Mouse (Mus musculus) embryonic fibroblast, embryonic 13.5 days (primary cell): Measurements from ENCODE around the gene Slc22a20.

ENCODE experiments used
- CTCF ChIP-seq: IDR thresholded peaks from 2 replicates; pipeline ENCODE4 v1.5.1; 2011; ENCODE audit warnings: mild to moderate bottlenecking, control low read depth, low read length, moderate library complexity, borderline replicate concordance; ENCODE audit not compliant: insufficient read depth
- POLR2A ChIP-seq: IDR thresholded peaks from 2 replicates; pipeline ENCODE4 v1.6.1; 2011; ENCODE audit warnings: low read depth, mild to moderate bottlenecking, control low read depth, low read length, moderate library complexity

GRCm38 (mm10) chr19:5927026-5927425 lies 58.9 kb downstream of the Slc22a20 start:
- no peak for TF ChIP-seq CTCF
- no peak for TF ChIP-seq POLR2A
